Mouse (Mus musculus) hindbrain, embryonic 15.5 days (tissue): ENCODE results near the gene Cyp24a1. TPM values are rescaled to one million over a fixed set of nuclear protein-coding genes. Genes with fewer than 3 reads are reported as not detected.

Source experiments
- polyA plus RNA-seq: library from polyadenylated mRNA; unstranded; fragments of >200 nt; fragmentation: Nextera tagmentation; extraction: Ambion mirVana; gene quantifications from 2 replicates; pipeline ENCODE4 v1.2.1, GENCODE M21; 2015

Cyp24a1 gene
- polyA plus RNA-seq, 1 experiment from 2014 or later, result 0.10 TPM

Other genes starting within 250 kb of the Cyp24a1 start
- 13.4 and 15.1 TPM in 2 replicates for gene Bcas1, start 69.3 kb downstream of the Cyp24a1 start, polyA plus RNA-seq
- 113 and 130 TPM in 2 replicates for gene Pfdn4, start 717 bp downstream of the Cyp24a1 start, polyA plus RNA-seq
- gene 4930470P17Rik, start 104.9 kb upstream of the Cyp24a1 start, polyA plus RNA-seq, result 0.10 and 0.14 TPM in 2 replicates
- gene Dok5, start 234.7 kb upstream of the Cyp24a1 start, polyA plus RNA-seq, result 56.8 and 61.9 TPM in 2 replicates